Mouse (Mus musculus) liver, embryonic 12.5 days (tissue): ENCODE measurements around the gene Gpx4. TPM values are rescaled to one million over a fixed set of nuclear protein-coding genes. Genes with fewer than 3 reads are reported as not detected.

Experiments used
- ATAC-seq: fragments of 200-750 bp; cut with Nextera tagmentation; 2 replicates; pipeline ENCODE4 v1.8.0; 2017; ENCODE audit warnings: moderate number of reproducible peaks, mild to moderate bottlenecking, moderate library complexity
- H3K27ac ChIP-seq: fragments of 300-500 bp; sonication (generic); 2 replicates; pipeline ENCODE4 v1.5.1; 2016; ENCODE audit warnings: mild to moderate bottlenecking
- H3K27me3 ChIP-seq: fragments of 300-500 bp; sonication (generic); replicated peaks from 2 replicates; pipeline ENCODE4 v1.6.1; 2016; ENCODE audit warnings: mild to moderate bottlenecking, moderate library complexity
- H3K36me3 ChIP-seq: fragments of 300-500 bp; sonication (generic); 2 replicates; pipeline ENCODE4 v1.6.1; 2016; ENCODE audit warnings: mild to moderate bottlenecking, moderate library complexity
- H3K4me1 ChIP-seq: fragments of 300-500 bp; sonication (generic); 2 replicates; pipeline ENCODE4 v1.6.1; 2016
- H3K4me2 ChIP-seq: fragments of 300-500 bp; sonication (generic); 2 replicates; pipeline ENCODE4 v1.6.1; 2016; ENCODE audit warnings: mild to moderate bottlenecking, moderate library complexity
- H3K4me3 ChIP-seq: fragments of 300-500 bp; sonication (generic); 2 replicates; pipeline ENCODE4 v1.5.1; 2016; ENCODE audit warnings: mild to moderate bottlenecking, moderate library complexity
- H3K9ac ChIP-seq: fragments of 300-500 bp; sonication (generic); 2 replicates; pipeline ENCODE4 v1.6.1; 2016; ENCODE audit warnings: mild to moderate bottlenecking, moderate library complexity
- H3K9me3 ChIP-seq: fragments of 300-500 bp; sonication (generic); replicated peaks from 2 replicates; pipeline ENCODE4 v1.6.1; 2016; ENCODE audit warnings: mild to moderate bottlenecking, moderate library complexity
- WGBS: fragments of 180-500 bp; shearing (Covaris S2); methylation state at CpG from one replicate; pipeline ENCODE4 v1.1.7; 2016; ENCODE audit not compliant: insufficient replicate concordance; 5-methylcytosine and 5-hydroxymethylcytosine counted together
- polyA plus RNA-seq: library from polyadenylated mRNA; unstranded; fragments of >200 nt; fragmentation: Nextera tagmentation; extraction: Ambion mirVana; gene quantifications from 2 replicates; pipeline ENCODE4 v1.2.1, GENCODE M21; 2016

Gpx4 gene
- polyA plus RNA-seq, 1 experiment from 2014 or later = 685 TPM

DNA sequence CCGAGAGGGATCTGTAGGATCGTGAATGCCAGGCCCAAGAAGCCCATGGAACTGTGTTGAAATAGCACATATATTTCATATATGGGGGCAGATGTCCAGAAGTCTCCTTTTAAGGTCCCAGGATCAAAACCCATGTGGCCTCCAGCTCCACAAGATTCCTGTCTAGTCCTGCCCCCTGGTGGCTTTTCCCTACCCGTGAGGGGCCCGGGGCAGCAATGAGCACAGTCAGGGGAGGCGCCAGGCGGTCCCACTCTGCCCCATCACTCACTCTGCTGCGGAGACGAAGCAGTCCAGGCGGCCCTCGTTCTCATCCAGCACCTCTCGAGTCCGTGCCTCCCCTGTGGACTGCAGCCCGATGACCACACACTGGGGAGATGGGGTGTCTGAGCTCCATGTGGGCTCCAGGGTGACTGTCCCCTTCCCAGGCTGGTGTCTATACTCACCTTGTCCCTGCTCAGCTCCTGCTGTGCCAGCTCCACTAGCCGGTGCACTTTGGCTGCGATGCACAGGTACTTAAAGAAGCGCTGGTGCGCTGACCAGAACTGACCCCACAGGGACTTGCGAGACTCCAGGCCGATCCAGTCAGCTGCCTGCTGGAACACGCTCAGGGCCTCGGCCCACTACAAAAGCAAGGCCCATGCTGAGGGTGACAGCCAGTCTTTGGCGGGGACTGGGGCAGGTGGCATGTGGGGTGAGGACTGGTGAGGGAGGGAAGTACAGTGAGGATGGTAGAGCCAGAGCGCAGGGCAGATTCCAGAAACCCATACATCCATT is 17.1 kb downstream of the Gpx4 start:
- Histone ChIP-seq H3K4me2 (no peak overlapping the region), H3K4me3 (no peak overlapping the region), H3K9me3 (no peaks in the 10 kb centered on the region), H3K27ac (no peak overlapping the region), H3K27me3 (no peaks in the 10 kb centered on the region), H3K9ac (no peak overlapping the region), H3K36me3 (peaks cover 91% of the 10 kb centered on the region), H3K4me1 (peaks cover 5% of the 10 kb centered on the region)
- ATAC-seq = no peak
- 85% methylated on average over 23 of the region's 23 CpGs for WGBS

DNA sequence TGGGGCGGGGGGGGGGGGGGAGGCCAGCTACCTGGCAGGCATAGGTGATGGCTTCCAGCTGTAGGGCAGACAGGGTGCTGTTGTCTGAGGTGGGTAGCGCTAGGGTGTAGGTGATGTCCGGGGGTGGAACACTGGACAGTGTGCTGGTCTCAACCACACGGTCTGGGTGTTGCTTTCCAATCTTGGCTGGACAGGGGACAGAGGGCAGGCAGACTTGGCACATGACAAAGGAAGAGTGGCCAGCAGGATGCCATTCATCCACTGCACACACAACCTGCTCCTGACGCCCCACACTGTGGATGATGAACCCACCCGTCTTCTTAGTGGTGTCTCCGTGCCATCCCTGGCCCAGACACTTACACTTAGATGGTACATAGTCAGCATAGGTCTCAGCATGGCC is 22.3 kb downstream of the Gpx4 start:
- Histone ChIP-seq H3K4me2 (no peak overlapping the region), H3K27me3 (no peaks in the 10 kb centered on the region), H3K9ac (no peak overlapping the region), H3K4me3 (no peak overlapping the region), H3K9me3 (no peaks in the 10 kb centered on the region), H3K27ac (peak overlapping the region; percentile 90), H3K36me3 (peaks cover 62% of the 10 kb centered on the region), H3K4me1 (peaks cover 56% of the 10 kb centered on the region)
- 92% methylated on average over 6 of the region's 7 CpGs for WGBS
- no peak for ATAC-seq

DNA sequence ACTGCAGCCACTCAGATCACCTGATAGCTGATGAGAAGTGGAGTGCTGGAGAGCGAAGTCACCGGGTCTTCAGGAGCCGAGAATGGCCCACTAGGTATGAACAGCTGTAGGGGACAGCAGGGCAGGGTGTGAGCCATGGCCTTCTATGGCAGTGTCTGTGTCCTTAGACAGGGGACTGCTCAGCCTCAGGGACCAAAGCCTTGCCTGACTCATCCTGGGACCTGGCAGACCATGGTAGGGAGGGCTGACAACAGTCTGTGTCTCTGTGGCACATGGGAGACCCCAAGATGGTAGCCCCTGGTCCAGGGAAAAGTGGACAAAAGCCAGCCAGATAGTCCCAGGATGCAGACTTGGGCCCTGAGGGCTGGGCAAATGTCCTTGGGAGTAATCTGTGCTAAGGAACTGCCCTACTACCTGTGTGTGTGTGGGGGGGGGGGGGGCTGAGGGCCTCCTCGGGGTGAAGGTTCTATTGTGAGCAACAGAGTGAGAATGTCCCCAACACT is 23.0 kb downstream of the Gpx4 start:
- peaks cover 61% of the 10 kb centered on the region for H3K36me3 ChIP-seq
- 0 out of 2 replicates have a peak overlapping the region, but pooled peaks have one; percentile 5 for H3K9ac ChIP-seq
- no peak overlapping the region for H3K4me3 ChIP-seq
- ATAC-seq = no peak
- H3K27ac ChIP-seq = peak overlapping the region; percentile 90
- WGBS = 86% methylated on average over 4 of the region's 4 CpGs
- no peaks in the 10 kb centered on the region for H3K9me3 ChIP-seq
- H3K4me2 ChIP-seq = no peak overlapping the region
- no peaks in the 10 kb centered on the region for H3K27me3 ChIP-seq
- H3K4me1 ChIP-seq = peaks cover 62% of the 10 kb centered on the region

GRCm38 (mm10) chr10:80070837-80071515 is 24.0 kb downstream of the Gpx4 start:
- peak overlapping the region; percentile 58 for H3K9ac ChIP-seq
- peaks cover 60% of the 10 kb centered on the region for H3K36me3 ChIP-seq
- no peaks in the 10 kb centered on the region for H3K9me3 ChIP-seq
- WGBS = 55% methylated on average over 9 of the region's 9 CpGs
- ATAC-seq = peak; percentile 96
- peak overlapping the region; percentile 90 for H3K27ac ChIP-seq
- H3K4me3 ChIP-seq = peak overlapping the region; percentile 4; the same call in 1 of the 2 replicates
- H3K4me2 ChIP-seq = peak overlapping the region; percentile 49
- H3K4me1 ChIP-seq = peaks cover 67% of the 10 kb centered on the region
- no peaks in the 10 kb centered on the region for H3K27me3 ChIP-seq

DNA sequence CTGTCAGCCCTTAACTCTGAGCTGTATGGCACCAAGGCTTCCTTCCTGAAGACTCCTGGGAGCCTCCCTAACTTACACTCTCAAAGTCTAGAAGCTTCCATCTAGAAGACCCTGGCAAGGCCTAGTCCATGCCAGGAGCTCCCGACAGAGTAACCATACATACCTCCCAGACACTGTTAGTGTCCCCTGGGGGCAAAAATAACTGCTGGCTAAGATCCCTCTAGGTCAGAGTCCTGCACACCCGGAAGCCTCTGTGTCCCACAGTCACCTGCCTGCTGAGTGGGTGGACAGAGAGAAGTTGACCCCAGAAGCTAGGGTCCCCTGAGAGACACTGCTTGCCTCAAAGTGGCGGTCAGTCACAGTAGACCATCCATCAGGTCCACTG is 24.5 kb downstream of the Gpx4 start:
- no peaks in the 10 kb centered on the region for H3K9me3 ChIP-seq
- peaks cover 71% of the 10 kb centered on the region for H3K4me1 ChIP-seq
- 78% methylated on average over 3 of the region's 3 CpGs for WGBS
- peaks cover 62% of the 10 kb centered on the region for H3K36me3 ChIP-seq
- peak overlapping the region; percentile 58 for H3K9ac ChIP-seq
- ATAC-seq = no peak; the same call in none of the 2 replicates
- peak overlapping the region; percentile 4; the same call in 1 of the 2 replicates for H3K4me3 ChIP-seq
- peak overlapping the region; percentile 90 for H3K27ac ChIP-seq
- H3K4me2 ChIP-seq = peak overlapping the region; percentile 49
- no peaks in the 10 kb centered on the region for H3K27me3 ChIP-seq

- Histone ChIP-seq H3K9ac (no peak overlapping the region), H3K36me3 (peaks cover 55% of the 10 kb centered on the region), H3K9me3 (no peaks in the 10 kb centered on the region), H3K27me3 (no peaks in the 10 kb centered on the region), H3K27ac (peak overlapping the region; percentile 90), H3K4me2 (no peak overlapping the region), H3K4me3 (no peak overlapping the region), H3K4me1 (peaks cover 71% of the 10 kb centered on the region)
- 84% methylated on average over 20 of the region's 20 CpGs for WGBS
- ATAC-seq = no peak
Observed at GRCm38 (mm10) chr10:80072623-80073489, 25.9 kb downstream of the Gpx4 start.

- peak overlapping the region; percentile 59 for H3K27ac ChIP-seq
- peak overlapping the region; percentile 61 for H3K4me2 ChIP-seq
- H3K9me3 ChIP-seq = no peaks in the 10 kb centered on the region
- H3K27me3 ChIP-seq = no peaks in the 10 kb centered on the region
- peak overlapping the region; percentile 30 for H3K4me3 ChIP-seq
- 15% methylated on average over 28 of the region's 28 CpGs for WGBS
- peaks cover 79% of the 10 kb centered on the region for H3K4me1 ChIP-seq
- H3K36me3 ChIP-seq = peaks cover 55% of the 10 kb centered on the region
- 0 out of 2 replicates have a peak, but pooled peaks have one; percentile 20 for ATAC-seq
- peak overlapping the region; percentile 55 for H3K9ac ChIP-seq
Observed at GRCm38 (mm10) chr10:80074813-80075601, 28.0 kb downstream of the Gpx4 start.

GRCm38 (mm10) chr10:80075924-80076323 is 29.0 kb downstream of the Gpx4 start:
- 80% methylated on average over 1 of the region's 1 CpGs for WGBS
- H3K4me3 ChIP-seq = no peak overlapping the region
- H3K9me3 ChIP-seq = no peaks in the 10 kb centered on the region
- H3K36me3 ChIP-seq = peaks cover 65% of the 10 kb centered on the region
- no peaks in the 10 kb centered on the region for H3K27me3 ChIP-seq
- ATAC-seq = no peak
- H3K4me1 ChIP-seq = peaks cover 79% of the 10 kb centered on the region
- peak overlapping the region; percentile 3; the same call in 1 of the 2 replicates for H3K9ac ChIP-seq
- H3K27ac ChIP-seq = peak overlapping the region; percentile 59
- H3K4me2 ChIP-seq = no peak overlapping the region

DNA sequence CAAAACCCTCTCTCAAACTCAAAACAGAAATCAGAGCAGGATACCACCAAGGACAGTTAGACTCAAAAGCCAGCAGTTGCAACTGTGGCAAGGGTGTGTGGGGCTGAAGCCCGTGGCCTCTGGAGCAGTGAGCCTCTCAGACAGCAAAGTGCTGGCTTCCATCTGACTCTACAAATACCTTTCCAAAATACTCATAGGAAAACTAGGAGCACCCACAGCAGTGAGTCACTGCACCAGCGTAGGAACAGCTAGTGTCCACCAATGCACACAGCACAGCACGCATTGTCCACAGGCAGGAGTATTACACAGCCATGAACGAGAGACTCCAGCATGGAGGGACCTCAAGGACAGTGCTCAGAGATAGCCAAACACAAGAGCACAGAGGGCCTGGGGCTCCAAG is 29.4 kb downstream of the Gpx4 start:
- Histone ChIP-seq H3K9me3 (no peaks in the 10 kb centered on the region), H3K4me3 (no peak overlapping the region), H3K36me3 (peaks cover 69% of the 10 kb centered on the region), H3K27me3 (no peaks in the 10 kb centered on the region), H3K27ac (peak overlapping the region; percentile 59), H3K4me1 (peaks cover 79% of the 10 kb centered on the region), H3K4me2 (no peak overlapping the region), H3K9ac (no peak overlapping the region)
- ATAC-seq = no peak
- 87% methylated on average over 4 of the region's 4 CpGs for WGBS

DNA sequence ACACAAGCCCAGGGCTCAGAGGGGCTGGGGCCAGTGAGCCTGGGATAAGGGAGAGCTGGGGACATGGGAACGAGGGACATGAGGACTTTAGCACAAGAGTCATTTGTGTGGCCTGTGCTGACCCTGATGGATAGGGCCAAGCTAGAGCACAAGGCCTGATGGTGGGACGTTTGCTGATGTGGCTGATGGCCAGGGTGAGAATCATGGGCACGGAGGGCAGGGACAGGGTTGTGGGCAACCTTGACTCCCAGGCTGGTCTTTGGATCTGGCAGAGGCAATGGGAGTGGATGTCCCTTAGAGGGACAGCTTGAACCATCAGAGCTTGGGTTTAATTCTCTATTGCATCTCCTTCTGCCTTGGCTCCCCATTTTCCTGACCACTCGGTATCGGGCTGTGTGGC is 30.3 kb downstream of the Gpx4 start:
- ATAC-seq = no peak
- Histone ChIP-seq H3K4me2 (no peak overlapping the region), H3K27me3 (no peaks in the 10 kb centered on the region), H3K9ac (no peak overlapping the region), H3K36me3 (peaks cover 70% of the 10 kb centered on the region), H3K4me3 (no peak overlapping the region), H3K9me3 (no peaks in the 10 kb centered on the region), H3K27ac (peak overlapping the region; percentile 49; the same call in 1 of the 2 replicates), H3K4me1 (peaks cover 79% of the 10 kb centered on the region)
- 73% methylated on average over 5 of the region's 5 CpGs for WGBS

DNA sequence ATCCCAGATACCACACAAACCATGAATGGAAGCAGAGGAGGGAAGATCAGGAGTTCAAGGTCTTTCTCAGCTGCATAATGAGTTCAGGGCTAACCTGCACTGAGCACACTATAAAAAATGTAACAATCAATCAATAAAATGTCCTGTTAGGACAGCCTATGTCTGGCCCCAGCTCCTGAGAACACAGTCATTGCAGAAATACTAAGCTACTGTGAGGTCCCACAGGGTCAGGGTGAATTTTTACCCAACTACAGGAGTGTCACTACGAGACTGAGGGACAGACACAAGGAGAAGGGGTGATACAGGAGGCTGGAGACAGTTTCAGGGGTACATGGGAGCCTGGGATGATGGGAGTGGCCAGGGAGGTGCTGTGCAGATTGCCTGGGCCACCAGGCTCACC is 31.4 kb downstream of the Gpx4 start:
- Histone ChIP-seq H3K9ac (no peak overlapping the region), H3K36me3 (peaks cover 79% of the 10 kb centered on the region), H3K4me1 (peaks cover 79% of the 10 kb centered on the region), H3K4me3 (no peak overlapping the region), H3K9me3 (no peaks in the 10 kb centered on the region), H3K27me3 (no peaks in the 10 kb centered on the region), H3K4me2 (no peak overlapping the region), H3K27ac (peak overlapping the region; percentile 51; the same call in 1 of the 2 replicates)
- WGBS = 88% methylated on average over 1 of the region's 1 CpGs
- no peak for ATAC-seq
